Mouse (Mus musculus) liver, embryonic 12.5 days (tissue): ENCODE measurements around the gene Cyb5d1. TPM values are rescaled to one million over a fixed set of nuclear protein-coding genes. Genes with fewer than 3 reads are reported as not detected.
"Not testable (repeated sequence)": the region's sequence is repeated elsewhere in the genome, so short reads cannot be mapped to it uniquely, and the experiment has no call there.

Source experiments
- ATAC-seq: fragments of 200-750 bp; cut with Nextera tagmentation; 2 replicates; pipeline ENCODE4 v1.8.0; 2017; ENCODE audit warnings: moderate number of reproducible peaks, mild to moderate bottlenecking, moderate library complexity
- H3K27ac ChIP-seq: fragments of 300-500 bp; sonication (generic); 2 replicates; pipeline ENCODE4 v1.5.1; 2016; ENCODE audit warnings: mild to moderate bottlenecking
- H3K27me3 ChIP-seq: fragments of 300-500 bp; sonication (generic); replicated peaks from 2 replicates; pipeline ENCODE4 v1.6.1; 2016; ENCODE audit warnings: mild to moderate bottlenecking, moderate library complexity
- H3K36me3 ChIP-seq: fragments of 300-500 bp; sonication (generic); 2 replicates; pipeline ENCODE4 v1.6.1; 2016; ENCODE audit warnings: mild to moderate bottlenecking, moderate library complexity
- H3K4me1 ChIP-seq: fragments of 300-500 bp; sonication (generic); 2 replicates; pipeline ENCODE4 v1.6.1; 2016
- H3K4me2 ChIP-seq: fragments of 300-500 bp; sonication (generic); 2 replicates; pipeline ENCODE4 v1.6.1; 2016; ENCODE audit warnings: mild to moderate bottlenecking, moderate library complexity
- H3K4me3 ChIP-seq: fragments of 300-500 bp; sonication (generic); 2 replicates; pipeline ENCODE4 v1.5.1; 2016; ENCODE audit warnings: mild to moderate bottlenecking, moderate library complexity
- H3K9ac ChIP-seq: fragments of 300-500 bp; sonication (generic); 2 replicates; pipeline ENCODE4 v1.6.1; 2016; ENCODE audit warnings: mild to moderate bottlenecking, moderate library complexity
- H3K9me3 ChIP-seq: fragments of 300-500 bp; sonication (generic); replicated peaks from 2 replicates; pipeline ENCODE4 v1.6.1; 2016; ENCODE audit warnings: mild to moderate bottlenecking, moderate library complexity
- WGBS: fragments of 180-500 bp; shearing (Covaris S2); methylation state at CpG from one replicate; pipeline ENCODE4 v1.1.7; 2016; ENCODE audit not compliant: insufficient replicate concordance; 5-methylcytosine and 5-hydroxymethylcytosine counted together
- polyA plus RNA-seq: library from polyadenylated mRNA; unstranded; fragments of >200 nt; fragmentation: Nextera tagmentation; extraction: Ambion mirVana; gene quantifications from 2 replicates; pipeline ENCODE4 v1.2.1, GENCODE M21; 2016

Cyb5d1 gene
- polyA plus RNA-seq, 1 experiment from 2014 or later = 15.7 TPM

DNA sequence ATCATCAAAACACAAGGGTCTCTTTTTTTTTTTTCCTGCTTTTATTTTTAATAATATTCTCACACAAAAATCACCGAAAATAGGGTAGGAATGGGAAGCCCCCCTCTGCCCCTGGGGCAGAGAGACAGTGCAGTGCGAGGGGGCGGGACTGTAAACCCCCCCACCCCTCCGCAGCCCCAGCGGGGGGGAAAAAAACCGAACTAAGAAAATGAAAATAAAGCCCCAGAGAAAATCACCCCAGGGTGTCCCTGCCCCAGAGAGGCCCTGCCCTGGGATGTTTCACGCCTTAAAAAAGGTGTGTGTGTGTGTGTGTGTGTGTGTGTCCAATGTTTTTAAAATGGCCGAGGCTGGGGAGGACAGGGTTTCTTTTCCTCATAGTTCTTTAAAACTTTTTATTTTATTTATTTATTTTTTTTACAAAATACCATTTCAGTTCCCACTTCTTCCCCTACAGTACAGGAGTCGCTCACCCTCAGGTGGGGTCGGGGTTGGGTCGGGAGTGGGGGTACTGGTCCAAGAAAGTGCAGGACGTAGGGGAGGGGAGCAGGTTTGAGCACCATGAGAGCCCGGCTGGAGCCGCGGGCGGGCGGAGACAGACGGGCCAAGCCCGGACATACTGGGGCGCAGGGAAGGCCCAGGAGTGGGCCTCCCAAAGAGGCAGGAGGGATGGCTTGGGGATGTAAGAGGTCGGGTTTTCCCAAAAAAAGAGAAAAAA is 3.2 kb upstream of the Cyb5d1 start:
- peak overlapping the region; percentile 95 for H3K27ac ChIP-seq
- H3K9me3 ChIP-seq = no peaks in the 10 kb centered on the region
- H3K4me3 ChIP-seq = peak overlapping the region; percentile 79; the same call in 1 of the 2 replicates
- WGBS = 43% methylated on average over 21 of the region's 21 CpGs
- H3K27me3 ChIP-seq = peaks cover 8% of the 10 kb centered on the region; the same call in 1 of the 2 replicates
- H3K9ac ChIP-seq = peak overlapping the region; percentile 59; the same call in 1 of the 2 replicates
- ATAC-seq = no peak
- H3K4me2 ChIP-seq = peak overlapping the region; percentile 94
- peaks cover 52% of the 10 kb centered on the region for H3K4me1 ChIP-seq
- H3K36me3 ChIP-seq = peaks cover 43% of the 10 kb centered on the region

DNA sequence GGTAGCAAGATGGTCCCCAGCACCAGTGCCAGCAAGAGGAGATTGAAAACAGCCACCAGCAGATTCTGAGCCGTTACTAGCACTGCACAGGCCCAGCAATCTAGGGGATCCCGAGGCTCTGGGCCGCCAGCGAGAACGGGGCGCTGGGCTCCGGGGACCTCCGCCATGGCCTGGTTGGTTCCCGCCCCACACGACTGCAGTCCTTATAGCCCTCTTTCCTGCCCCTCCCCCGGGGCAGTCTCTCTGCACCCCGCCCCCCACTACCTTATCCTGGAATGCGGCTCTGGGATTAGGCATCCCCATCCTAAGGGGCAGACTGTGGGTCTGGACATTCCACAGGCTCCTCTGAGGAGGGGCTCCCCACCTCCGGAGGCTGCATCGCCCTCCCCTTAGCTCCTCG is 2.6 kb upstream of the Cyb5d1 start, which contains the start of gene Tmem88:
Gene Tmem88, minus strand, starts transcription at position 176 of the 400 bp plus-strand sequence.
- Histone ChIP-seq H3K9ac (peak within 1 kb of the TSS; percentile 91), H3K27ac (peak within 1 kb of the TSS; percentile 95)

DNA sequence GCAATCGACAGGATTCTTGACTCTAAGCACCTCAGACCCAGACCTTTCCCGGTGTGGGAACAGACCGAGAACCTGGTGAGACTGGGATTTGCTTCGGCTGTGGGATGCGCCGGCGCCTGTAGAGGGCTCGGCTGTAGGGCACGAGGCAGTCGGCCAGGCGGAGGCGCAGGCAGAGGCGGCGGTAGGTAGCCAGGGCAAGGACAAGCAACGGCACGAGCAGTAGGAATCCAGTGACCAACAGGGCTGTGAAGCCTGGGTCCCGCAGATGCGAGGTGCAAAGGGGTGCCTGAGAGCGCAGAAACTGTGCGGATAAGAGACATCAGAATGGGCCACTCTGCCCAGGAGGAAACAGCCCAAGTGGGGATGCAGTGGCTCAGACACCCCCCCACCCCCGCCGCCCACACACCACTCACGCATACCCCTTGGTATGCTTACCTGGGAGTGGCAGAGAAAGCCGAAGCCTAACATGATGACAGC is 2.2 kb upstream of the Cyb5d1 start:
- 25% methylated on average over 24 of the region's 24 CpGs for WGBS

More for the DNA sequence above, 2.6 kb upstream of the Cyb5d1 start, which contains the start of gene Tmem88:
- Histone ChIP-seq H3K27me3 (peaks cover 8% of the 10 kb centered on the region; the same call in 1 of the 2 replicates), H3K36me3 (peaks cover 37% of the 10 kb centered on the region), H3K4me3 (peak within 1 kb of the TSS; percentile 79), H3K4me1 (peaks cover 52% of the 10 kb centered on the region), H3K4me2 (peak within 1 kb of the TSS; percentile 94), H3K9me3 (no peaks in the 10 kb centered on the region)
- WGBS = 19% methylated on average over 16 of the region's 16 CpGs
- no peak for ATAC-seq

DNA sequence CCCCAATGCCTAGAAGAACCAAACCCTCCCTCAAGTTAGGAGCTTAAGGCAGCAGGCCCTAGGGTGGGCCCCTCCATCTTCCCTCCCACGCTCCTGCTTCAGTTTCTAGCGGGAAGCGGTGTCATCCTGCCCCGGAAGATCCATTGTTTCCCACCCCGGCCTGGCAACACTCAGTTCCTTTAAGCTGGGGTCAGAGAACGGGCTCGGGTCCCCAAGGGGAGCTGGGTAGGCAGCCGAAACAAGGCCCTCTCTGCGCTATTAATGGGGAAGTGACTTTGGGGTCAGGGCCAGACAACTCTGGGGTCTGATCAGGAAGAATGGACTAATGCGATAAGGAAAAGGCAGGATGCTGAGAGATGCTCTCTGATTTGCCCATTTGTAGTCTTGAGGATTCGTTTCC is 1.3 kb upstream of the Cyb5d1 start:
- WGBS = 9% methylated on average over 11 of the region's 11 CpGs
- ATAC-seq = no peak

More for the DNA sequence above, 2.2 kb upstream of the Cyb5d1 start:
- Histone ChIP-seq H3K4me1 (peaks cover 52% of the 10 kb centered on the region), H3K27me3 (peaks cover 8% of the 10 kb centered on the region; the same call in 1 of the 2 replicates), H3K4me2 (peak overlapping the region; percentile 94), H3K27ac (peak overlapping the region; percentile 95), H3K36me3 (peaks cover 35% of the 10 kb centered on the region), H3K9me3 (no peaks in the 10 kb centered on the region), H3K9ac (peak overlapping the region; percentile 59), H3K4me3 (peak overlapping the region; percentile 79)
- no peak for ATAC-seq

DNA sequence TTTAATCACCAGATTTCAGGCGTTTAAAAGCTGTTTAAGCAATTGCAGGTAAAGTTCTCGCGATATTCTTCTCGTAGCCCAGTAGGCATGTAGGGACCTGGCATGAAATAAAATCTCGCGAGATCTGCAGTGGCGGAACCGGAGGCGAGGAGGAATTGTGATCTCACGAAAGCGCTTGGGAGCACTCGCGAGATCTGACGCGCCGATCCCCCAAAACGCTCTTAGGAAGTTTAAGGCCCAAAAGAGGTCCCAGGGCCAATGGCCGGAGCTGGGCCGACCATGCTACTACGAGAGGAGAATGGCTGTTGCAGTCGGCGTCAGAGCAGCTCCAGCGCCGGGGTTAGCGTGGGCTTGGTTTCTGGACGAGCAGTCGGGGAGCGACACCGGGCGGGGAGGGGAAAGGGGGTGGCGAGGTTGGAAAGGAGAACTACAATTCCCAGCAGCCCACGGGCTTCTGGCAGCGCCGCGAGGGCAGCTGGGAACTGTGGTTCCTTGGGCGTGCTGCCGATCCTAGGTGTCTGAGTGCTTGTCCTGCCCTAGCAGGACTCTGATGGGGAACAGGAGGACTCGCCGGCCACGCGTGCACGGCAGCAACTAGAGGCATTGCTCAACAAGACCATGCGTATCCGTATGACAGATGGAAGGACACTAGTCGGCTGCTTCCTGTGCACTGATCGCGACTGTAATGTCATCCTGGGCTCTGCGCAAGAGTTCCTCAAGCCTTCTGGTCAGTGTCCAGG is 373 bp upstream of the Cyb5d1 start:
- Histone ChIP-seq H3K9ac (peak overlapping the region; percentile 91), H3K4me1 (peaks cover 45% of the 10 kb centered on the region), H3K27me3 (peaks cover 8% of the 10 kb centered on the region; the same call in 1 of the 2 replicates), H3K4me3 (peak overlapping the region; percentile 79), H3K4me2 (peak overlapping the region; percentile 94), H3K27ac (peak overlapping the region; percentile 95), H3K36me3 (peaks cover 25% of the 10 kb centered on the region), H3K9me3 (no peaks in the 10 kb centered on the region)
- ATAC-seq = peak; percentile 86
- 1% methylated on average over 48 of the region's 48 CpGs for WGBS

More for the DNA sequence above, 1.3 kb upstream of the Cyb5d1 start:
- peak overlapping the region; percentile 94 for H3K4me2 ChIP-seq
- peak overlapping the region; percentile 79 for H3K4me3 ChIP-seq
- H3K4me1 ChIP-seq = peaks cover 52% of the 10 kb centered on the region
- peaks cover 8% of the 10 kb centered on the region; the same call in 1 of the 2 replicates for H3K27me3 ChIP-seq
- peak overlapping the region; percentile 91 for H3K9ac ChIP-seq
- no peaks in the 10 kb centered on the region for H3K9me3 ChIP-seq
- H3K36me3 ChIP-seq = peaks cover 34% of the 10 kb centered on the region
- peak overlapping the region; percentile 95 for H3K27ac ChIP-seq

DNA sequence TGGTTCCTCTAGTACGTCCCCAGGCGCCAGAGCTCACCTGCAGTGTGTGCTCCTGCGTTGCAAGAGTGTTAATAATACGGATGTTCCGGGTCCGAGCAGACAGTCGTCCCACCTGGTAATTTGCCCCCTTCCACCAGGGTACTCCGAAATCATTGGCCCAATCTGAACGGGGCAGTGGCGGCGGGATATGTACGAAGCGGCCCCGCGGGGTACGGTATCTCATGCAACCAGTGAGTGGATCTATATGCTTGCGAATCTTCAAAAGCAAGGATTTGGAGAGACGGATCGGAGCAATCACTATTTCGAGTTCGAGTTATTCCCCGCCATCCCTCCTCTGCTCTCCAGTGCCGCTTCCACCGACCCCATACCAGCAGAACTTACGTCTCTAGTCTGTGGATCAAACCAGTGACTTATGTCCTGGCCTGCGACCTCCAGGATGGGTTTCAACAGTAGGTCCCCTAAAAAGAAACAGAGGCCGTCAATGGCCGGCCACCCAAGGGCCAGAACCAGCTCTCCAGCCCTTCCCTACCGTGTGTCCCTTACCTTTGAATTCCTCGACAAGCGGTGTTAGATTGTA is 752 bp downstream of the Cyb5d1 start:
- Histone ChIP-seq H3K4me1 (peaks cover 44% of the 10 kb centered on the region), H3K9ac (peak overlapping the region; percentile 91), H3K4me2 (peak overlapping the region; percentile 94), H3K36me3 (peaks cover 14% of the 10 kb centered on the region), H3K4me3 (peak overlapping the region; percentile 79), H3K27ac (peak overlapping the region; percentile 95)
- 1% methylated on average over 31 of the region's 31 CpGs for WGBS
- not testable (repeated sequence) for H3K9me3 ChIP-seq, ATAC-seq, H3K27me3 ChIP-seq

DNA sequence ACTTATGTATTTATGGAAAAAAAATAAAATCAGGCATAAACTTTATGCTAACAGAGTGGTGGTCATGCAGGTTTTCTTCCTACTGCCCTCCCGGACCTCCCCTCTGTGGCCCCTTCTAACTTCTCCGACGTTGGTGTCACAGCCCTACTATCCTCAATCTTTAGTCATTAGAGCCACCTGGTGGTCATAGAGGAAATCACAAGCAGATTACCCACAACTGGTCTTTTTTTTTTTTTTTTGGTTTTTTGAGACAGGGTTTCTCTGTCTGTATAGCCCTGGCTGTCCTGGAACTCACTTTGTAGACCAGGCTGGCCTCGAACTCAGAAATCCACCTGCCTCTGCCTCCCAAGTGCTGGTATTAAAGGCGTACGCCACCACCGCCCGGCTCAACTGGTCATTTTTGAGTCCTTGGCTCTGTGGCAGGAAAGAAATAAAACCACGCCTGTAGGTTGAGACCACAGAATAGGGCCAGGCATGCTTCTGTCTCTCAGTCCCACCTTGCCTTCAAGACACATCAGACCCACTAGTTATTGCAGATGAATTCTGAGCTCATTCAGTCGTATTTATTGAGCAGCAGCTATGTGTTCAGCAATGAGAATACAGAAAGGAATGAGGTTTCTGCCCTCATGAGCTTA is 4.9 kb downstream of the Cyb5d1 start:
- Histone ChIP-seq H3K4me2 (no peak overlapping the region), H3K27ac (no peak overlapping the region), H3K4me3 (no peak overlapping the region), H3K36me3 (peaks cover 9% of the 10 kb centered on the region), H3K9ac (no peak overlapping the region), H3K27me3 (no peaks in the 10 kb centered on the region), H3K9me3 (no peaks in the 10 kb centered on the region), H3K4me1 (peaks cover 13% of the 10 kb centered on the region)
- ATAC-seq = no peak
- WGBS = 40% methylated on average over 10 of the region's 10 CpGs

DNA sequence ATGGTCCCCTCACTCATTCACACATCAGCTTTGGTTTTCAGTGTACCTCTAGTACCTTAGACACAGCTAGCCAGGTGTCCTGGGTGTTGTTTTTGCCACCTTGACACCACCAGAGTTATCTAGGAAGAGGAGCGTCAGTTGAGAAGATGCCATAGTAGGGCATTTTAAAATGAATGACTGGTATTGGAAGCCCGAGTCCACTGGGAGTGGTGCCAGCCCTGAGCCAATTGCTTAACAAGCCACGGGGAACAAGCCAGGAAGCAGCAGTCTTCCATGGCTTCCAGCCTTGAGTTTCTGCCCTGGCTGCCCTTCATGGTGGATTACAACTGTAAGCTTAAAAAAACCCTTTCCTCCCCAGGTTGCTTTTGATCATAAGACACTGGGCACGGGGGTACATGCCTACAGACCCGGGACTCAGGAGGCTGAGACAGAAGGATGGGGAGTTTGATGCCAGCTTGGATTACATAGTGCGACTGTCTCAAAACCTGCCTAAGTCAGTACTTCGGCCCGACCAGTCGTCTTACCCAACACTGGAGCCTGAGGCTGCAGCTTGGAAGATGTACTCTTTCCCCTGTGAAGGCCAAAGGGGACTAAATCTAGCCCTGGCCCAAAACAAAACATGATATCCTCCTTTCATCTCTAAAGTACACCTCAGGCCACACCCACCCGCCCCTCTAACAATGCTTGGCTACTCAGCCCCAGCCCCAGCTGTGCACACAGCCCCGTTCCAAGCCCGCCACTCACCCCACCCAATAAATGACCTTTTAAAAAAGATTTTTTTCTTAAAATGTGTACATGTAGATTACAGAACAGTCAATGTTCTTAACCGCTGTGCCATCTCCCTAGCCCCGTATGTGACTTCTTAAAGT is 5.7 kb downstream of the Cyb5d1 start:
- H3K9ac ChIP-seq = no peak overlapping the region
- H3K4me3 ChIP-seq = no peak overlapping the region
- H3K27ac ChIP-seq = no peak overlapping the region
- H3K9me3 ChIP-seq = no peaks in the 10 kb centered on the region
- peaks cover 9% of the 10 kb centered on the region for H3K36me3 ChIP-seq
- peaks cover 13% of the 10 kb centered on the region for H3K4me1 ChIP-seq
- no peak for ATAC-seq
- H3K4me2 ChIP-seq = no peak overlapping the region
- 64% methylated on average over 14 of the region's 14 CpGs for WGBS
- H3K27me3 ChIP-seq = no peaks in the 10 kb centered on the region

DNA sequence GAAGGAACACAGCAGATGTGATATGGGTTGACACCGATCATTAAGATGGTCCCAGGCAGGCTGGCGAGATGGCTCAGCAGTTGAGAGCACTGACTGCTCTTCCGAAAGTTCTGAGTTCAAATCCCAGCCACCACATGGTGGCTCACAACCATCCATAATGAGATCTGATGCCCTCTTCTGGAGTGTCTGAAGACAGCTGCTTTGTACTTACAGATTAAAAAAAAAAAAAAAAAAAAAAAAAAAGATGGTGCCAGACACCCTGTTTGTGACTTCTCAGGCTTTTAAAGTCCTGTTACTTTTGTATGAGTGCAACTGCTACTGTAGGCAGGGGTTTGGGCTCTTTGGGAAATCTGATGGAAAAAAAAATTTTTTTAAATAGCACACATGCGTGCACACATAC is 6.8 kb downstream of the Cyb5d1 start:
- H3K4me1 ChIP-seq = peaks cover 7% of the 10 kb centered on the region
- H3K27me3 ChIP-seq = no peaks in the 10 kb centered on the region
- WGBS = 91% methylated on average over 4 of the region's 4 CpGs
- H3K4me2 ChIP-seq = no peak overlapping the region
- no peak overlapping the region for H3K27ac ChIP-seq
- no peaks in the 10 kb centered on the region for H3K9me3 ChIP-seq
- no peak overlapping the region for H3K4me3 ChIP-seq
- ATAC-seq = no peak
- H3K36me3 ChIP-seq = peaks cover 9% of the 10 kb centered on the region
- H3K9ac ChIP-seq = no peak overlapping the region

DNA sequence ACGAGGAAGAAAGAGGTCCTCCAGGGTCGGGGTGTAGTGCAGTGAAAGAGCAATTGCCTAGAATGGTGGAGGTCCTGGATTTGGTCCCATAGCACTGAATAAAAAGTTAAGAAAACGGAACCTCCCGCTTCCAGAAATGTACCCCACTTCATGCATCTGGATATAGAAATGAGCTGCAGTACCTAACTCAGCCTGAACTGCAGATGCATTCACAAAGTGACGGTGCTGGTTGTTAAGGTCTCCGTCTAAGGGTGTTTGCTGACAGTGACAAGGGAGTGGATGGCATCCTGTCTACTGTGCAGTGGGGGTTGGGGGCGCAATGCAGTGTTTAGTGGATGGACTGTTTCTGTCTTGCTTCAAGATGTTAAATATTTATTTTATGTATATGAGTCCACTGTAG is 8.7 kb downstream of the Cyb5d1 start:
- H3K36me3 ChIP-seq = no peaks in the 10 kb centered on the region
- no peak overlapping the region for H3K4me2 ChIP-seq
- no peak overlapping the region for H3K9ac ChIP-seq
- H3K27me3 ChIP-seq = no peaks in the 10 kb centered on the region
- H3K4me1 ChIP-seq = peaks cover 7% of the 10 kb centered on the region
- ATAC-seq = no peak
- H3K27ac ChIP-seq = no peak overlapping the region
- WGBS = 67% methylated on average over 7 of the region's 7 CpGs
- H3K9me3 ChIP-seq = no peaks in the 10 kb centered on the region
- H3K4me3 ChIP-seq = no peak overlapping the region

DNA sequence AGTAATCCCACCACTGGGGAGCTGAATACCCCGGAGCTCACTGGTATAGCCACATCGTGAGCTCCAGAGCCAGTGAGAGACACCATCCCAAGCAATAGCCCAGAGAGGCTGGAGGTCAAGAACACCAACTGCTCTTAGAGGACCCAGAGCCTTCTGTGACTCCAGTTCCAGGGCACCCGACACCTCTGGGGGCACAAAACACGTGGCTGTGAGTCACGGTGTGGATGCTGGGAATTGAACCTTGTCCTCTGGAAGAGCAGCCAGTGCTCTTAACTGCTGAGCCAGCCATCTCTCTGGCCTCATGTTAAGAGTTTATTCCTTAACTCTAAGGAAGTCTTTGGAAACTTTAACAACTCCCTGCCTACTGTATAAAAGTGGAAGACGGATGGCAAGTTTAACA is 10.5 kb downstream of the Cyb5d1 start:
- Histone ChIP-seq H3K4me1 (peaks cover 5% of the 10 kb centered on the region), H3K27me3 (no peaks in the 10 kb centered on the region), H3K27ac (no peak overlapping the region), H3K9ac (no peak overlapping the region), H3K4me3 (no peak overlapping the region), H3K4me2 (no peak overlapping the region), H3K9me3 (no peaks in the 10 kb centered on the region), H3K36me3 (no peaks in the 10 kb centered on the region)
- no peak for ATAC-seq
- WGBS = 67% methylated on average over 6 of the region's 6 CpGs
